Mouse (Mus musculus): ENCODE measurements around the gene Slc30a2.
"Not testable (repeated sequence)": the region's sequence is repeated elsewhere in the genome, so short reads cannot be mapped to it uniquely, and the experiment has no call there.

Slc30a2 gene

GRCm38 (mm10) chr4:134319674-134320073 lies 23.3 kb upstream of the Slc30a2 start:
- no peak for DNase-seq (ENCODE audit: low spot score in 2 of 2)

DNA sequence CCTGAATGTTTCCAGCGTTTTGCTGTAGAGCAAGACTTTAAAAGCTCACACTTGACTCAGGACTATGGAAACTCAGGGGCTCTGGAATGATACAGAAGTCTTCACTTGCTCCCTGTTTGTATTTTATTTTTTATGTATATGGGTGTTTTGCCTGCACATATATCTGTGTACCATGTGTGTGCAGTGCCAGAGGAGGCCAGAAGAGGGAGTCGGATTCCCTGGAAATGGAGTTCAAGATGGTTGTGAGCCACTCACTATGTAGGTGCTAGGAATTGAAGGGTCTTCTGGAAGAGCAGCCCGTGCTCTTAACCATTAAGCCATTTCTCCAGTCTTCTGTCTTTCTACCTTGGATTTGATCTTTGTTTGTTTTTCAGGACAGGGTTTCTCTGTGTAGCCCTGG lies 21.5 kb upstream of the Slc30a2 start:
- no peak for DNase-seq (ENCODE audit: low spot score in 2 of 2)

DNA sequence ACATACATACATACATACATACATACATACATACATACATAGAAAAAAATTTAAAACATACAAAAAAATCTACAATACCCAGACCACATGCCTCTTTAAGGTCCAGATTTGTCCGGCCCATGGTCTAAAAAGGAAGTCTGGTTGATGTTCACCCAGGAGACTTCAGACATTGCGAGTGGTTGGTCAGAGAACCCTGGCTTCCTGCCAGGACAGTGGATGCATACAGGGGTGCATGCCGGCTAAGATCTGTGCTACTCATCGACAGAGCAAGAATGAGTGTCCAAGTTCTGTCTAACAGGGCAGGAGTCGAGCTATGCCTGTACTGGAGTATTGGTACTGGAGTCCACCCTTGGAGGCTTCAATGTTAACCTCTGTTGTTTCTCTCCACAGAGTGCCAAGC lies 18.3 kb upstream of the Slc30a2 start:
- DNase-seq (ENCODE audit: low spot score in 2 of 2), result no peak

DNA sequence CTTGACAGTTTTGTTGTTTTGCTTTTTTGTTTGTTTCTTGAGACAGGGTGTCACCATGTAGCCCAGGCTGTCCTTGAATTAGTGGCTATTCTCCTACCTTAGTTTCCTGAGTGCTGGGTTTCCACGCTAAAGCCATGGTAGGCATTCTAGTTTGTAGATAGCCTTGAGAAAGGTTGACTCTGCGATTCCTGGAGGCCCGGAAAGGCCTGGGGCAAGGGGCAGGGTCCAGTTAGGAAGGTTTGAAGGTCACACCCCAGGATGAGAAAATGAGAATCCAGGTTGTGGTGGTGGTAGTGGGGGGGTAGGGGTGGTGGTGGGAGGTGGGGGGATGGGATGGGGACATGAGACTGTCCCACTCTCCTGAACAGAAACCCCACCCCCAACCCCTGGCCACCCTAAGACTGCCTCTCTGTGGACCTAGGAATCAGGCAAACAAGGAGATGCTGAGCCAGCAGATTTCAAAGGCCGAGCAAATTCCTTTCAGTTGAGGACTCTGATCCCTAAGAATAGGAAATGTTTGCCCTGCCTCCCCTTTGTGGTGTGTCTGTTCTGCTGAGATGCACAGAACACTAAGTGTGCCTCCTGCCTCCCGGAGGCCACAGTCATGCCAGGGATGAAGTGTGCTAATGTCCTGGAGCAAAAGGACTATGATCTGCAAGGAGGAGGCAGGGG lies 16.0 kb upstream of the Slc30a2 start:
- no peak for DNase-seq (ENCODE audit: low spot score in 2 of 2)

GRCm38 (mm10) chr4:134328151-134328550 lies 14.8 kb upstream of the Slc30a2 start:
- no peak for DNase-seq (ENCODE audit: low spot score in 2 of 2)

- no peak for DNase-seq (ENCODE audit: low spot score in 2 of 2)
Observed at GRCm38 (mm10) chr4:134328832-134329231, 14.1 kb upstream of the Slc30a2 start.

- DNase-seq (ENCODE audit: low spot score in 2 of 2), result no peak
Observed at GRCm38 (mm10) chr4:134330281-134330680, 12.7 kb upstream of the Slc30a2 start.

DNA sequence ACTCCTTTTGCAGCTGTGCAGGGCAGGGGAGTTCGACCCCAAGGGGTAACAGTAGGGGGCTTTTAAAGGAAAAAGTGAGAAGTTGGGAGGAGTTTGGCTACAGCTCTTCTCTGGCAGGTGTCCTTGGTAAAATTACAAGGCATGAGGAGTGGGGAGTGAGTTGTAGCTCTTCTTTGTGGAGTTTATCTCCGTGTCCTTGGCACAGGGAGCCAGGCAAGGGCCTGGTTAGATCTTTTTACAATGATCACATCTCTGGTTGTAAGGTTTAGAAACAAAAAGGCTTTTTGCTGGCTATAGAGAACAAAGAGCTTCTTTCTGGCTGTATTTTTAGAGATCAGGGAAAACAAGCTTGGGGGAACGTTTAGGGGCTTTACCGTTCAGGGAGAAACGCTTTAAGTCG lies 1.8 kb upstream of the Slc30a2 start:
- DNase-seq (ENCODE audit: low spot score in 2 of 2), result not testable (repeated sequence)

DNA sequence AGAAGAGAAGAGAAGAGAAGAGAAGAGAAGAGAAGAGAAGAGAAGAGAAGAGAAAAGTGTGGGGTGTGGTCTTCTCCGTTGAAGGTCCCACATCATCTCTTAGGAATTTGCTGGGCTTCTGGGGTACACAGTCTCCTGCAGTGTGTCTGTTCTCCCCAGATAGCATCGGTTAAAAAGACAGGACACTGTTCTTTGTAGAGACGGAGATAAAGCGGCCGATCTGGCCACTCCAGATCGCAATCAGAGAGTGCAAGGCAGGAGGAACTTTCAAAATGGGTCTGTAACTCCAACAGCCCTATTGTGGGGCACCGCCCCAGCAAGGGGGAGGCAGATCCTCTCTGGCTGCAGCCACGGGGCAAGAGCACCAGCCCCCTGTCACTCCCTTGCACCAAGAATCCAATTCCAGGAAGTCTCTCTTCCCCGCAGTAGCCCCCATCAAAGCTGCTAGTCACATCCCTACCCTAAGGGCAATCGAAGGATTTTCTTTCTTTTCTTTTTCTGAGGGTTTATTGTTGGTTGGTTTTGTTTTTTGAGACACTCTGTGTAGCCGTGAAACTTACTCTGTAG lies 685 bp upstream of the Slc30a2 start:
- DNase-seq (ENCODE audit: low spot score in 2 of 2), result no peak

- DNase-seq (ENCODE audit: low spot score in 2 of 2), result no peak
Observed at GRCm38 (mm10) chr4:134344620-134345019, 1.6 kb downstream of the Slc30a2 start.

GRCm38 (mm10) chr4:134345802-134346201 lies 2.8 kb downstream of the Slc30a2 start:
- no peak for DNase-seq (ENCODE audit: low spot score in 2 of 2)

DNA sequence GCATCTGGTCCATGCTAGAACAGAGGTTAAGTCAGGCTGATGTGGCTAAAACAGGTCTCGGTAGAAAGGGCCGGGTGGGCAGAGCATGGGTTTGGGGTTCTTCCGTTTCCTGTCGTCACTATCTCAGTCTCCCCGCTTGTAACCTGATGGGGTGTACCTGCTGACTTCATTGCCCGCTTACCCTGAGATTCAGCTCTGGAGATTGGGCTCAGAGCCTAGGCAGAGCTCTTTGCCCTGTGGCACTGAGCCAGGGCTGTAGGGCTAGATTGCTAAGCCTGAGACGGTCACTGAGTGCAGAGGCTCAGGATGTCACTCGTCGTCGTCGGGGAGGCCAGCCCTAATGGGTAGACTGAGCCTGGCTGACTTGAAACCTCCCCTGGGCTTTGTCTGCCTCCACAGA lies 5.1 kb downstream of the Slc30a2 start:
- no peak for DNase-seq (ENCODE audit: low spot score in 2 of 2)

DNA sequence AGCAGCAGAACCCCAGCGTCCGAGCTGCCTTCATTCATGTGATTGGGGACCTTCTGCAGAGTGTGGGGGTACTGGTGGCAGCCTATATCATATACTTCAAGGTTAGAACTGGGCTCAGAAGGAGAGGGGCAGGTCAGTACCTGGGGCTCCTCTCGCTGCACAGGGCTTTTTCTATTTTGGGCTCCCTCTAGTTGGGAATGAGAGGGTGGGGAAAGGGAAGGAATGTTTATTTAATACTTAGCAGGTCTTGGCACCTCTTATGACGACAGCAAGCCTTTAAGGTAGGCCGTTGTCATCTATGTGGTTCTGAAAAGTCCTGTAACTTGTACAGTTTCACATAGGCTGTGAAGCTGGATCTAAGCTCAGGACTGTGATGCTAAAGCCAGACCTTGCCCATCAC lies 5.6 kb downstream of the Slc30a2 start:
- no peak for DNase-seq (ENCODE audit: low spot score in 2 of 2)

- DNase-seq (ENCODE audit: low spot score in 2 of 2), result no peak
Observed at GRCm38 (mm10) chr4:134349829-134350228, 6.8 kb downstream of the Slc30a2 start.

- no peak for DNase-seq (ENCODE audit: low spot score in 2 of 2)
Observed at GRCm38 (mm10) chr4:134350641-134351040, 7.7 kb downstream of the Slc30a2 start.

DNA sequence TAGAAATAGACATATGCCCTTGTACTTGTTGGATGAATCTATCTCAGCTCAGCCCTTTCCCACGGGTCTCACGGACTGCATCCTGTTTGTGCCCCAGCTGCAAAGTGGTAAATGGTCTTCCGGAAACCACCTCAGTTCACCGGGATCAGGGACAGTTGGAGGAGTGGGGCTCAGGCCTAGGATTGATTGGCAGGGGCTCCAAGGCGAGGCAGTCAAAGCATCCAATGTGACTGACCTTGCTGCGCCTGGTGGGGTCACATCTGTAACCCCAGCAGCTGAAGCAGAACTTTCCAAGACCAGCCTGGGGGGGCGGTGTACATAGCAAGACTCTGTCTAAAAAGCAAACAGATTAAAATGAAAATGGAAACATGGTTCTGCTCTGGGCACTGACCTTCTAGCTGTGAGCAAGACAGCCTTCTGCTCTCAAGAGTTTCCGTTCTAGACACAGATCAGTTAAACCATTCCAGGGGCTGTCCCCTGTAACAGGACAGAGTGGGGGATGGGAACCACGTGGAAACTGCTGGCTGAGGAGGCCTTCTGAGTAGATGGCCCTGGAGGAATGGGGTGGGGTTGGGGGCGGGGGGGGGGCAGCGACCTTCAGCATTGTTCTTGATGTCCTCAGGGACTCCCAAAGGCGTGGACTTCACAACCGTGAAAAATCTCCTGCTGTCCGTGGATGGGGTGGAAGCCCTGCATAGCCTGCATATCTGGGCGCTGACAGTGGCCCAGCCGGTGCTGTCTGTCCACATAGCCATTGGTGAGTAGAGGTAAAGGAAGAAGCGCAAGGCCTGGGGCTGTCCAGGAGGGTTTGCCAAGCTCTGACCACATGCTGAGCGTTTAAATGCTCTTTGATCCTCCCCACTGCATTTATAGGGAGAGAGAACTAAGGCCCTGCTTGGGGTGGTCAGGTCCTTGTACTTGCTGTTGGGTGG lies 8.6 kb downstream of the Slc30a2 start:
- no peak for DNase-seq (ENCODE audit: low spot score in 2 of 2)

DNA sequence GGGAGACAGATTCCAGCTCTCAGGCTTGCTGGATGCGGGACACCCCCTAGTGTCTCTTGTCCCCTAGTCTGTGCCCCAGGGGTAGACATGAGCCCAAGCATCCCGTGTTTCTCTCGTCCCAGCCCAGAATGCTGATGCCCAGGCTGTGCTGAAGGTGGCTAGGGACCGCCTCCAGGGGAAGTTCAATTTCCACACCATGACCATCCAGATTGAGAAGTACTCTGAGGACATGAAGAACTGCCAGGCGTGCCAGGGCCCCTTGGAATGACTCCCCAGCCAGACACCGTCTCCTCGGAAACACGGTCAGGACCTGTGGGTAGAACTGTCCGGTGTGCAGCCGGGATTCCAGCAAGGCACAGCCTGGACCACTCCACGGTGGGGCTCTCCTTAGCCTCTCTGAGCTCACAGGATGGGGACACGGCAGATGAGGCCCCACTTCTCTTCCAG lies 9.3 kb downstream of the Slc30a2 start:
- no peak for DNase-seq (ENCODE audit: low spot score in 2 of 2)

DNA sequence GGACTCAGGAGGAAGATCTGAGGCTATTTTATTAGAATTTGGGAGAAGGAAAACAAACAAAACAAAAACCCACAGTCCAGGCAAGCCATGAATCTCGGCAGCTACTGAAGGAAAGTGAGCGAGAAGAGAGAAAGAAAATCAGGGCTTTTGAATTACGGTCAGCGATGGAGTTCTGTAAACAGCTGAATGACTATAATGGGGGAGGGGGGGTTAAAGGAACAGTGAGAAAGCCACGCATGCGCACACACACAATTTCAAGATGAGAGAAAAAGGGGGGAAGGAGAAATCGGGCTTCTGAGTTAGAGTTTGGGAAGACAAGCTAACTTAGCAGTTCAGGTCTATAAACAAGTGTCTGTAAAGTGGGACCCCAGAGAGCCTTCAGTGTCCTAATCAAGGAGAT lies 9.9 kb downstream of the Slc30a2 start:
- DNase-seq (ENCODE audit: low spot score in 2 of 2), result no peak

- DNase-seq (ENCODE audit: low spot score in 2 of 2), result no peak
Observed at GRCm38 (mm10) chr4:134353527-134354409, 10.8 kb downstream of the Slc30a2 start.

- no peak for DNase-seq (ENCODE audit: low spot score in 2 of 2)
Observed at GRCm38 (mm10) chr4:134355841-134356452, 13.0 kb downstream of the Slc30a2 start.

Data from frontal cortex, postnatal 36 days (tissue).